Mouse (Mus musculus) G1E (cell line): ENCODE data around the gene Cntd1. TPM values are rescaled to one million over a fixed set of nuclear protein-coding genes. Genes with fewer than 3 reads are reported as not detected.

Experiments used
- ATAC-seq: 2 replicates; pipeline ENCODE4 v1.8.0; 2016; ENCODE audit warnings: mild to moderate bottlenecking; ENCODE audit not compliant: insufficient number of reproducible peaks, poor library complexity, low FRiP score, severe bottlenecking; ENCODE audit errors: extremely low read depth
- DNase-seq: peaks from one replicate; pipeline ENCODE4 v3.0.0; 2012; ENCODE audit warnings: low spot score
- H3K27me3 ChIP-seq: 2 replicates; pipeline ENCODE4 v1.6.1; 2012; ENCODE audit warnings: mild to moderate bottlenecking, low read length, inconsistent platforms; ENCODE audit not compliant: insufficient read depth
- H3K36me3 ChIP-seq: replicated peaks from 2 replicates; pipeline ENCODE3; 2012; ENCODE audit warnings: mild to moderate bottlenecking, inconsistent platforms
- H3K4me1 ChIP-seq: 2 replicates; pipeline ENCODE4 v1.6.1; 2012; ENCODE audit warnings: low read depth, low read length, inconsistent platforms, mixed read lengths; ENCODE audit not compliant: insufficient read depth
- H3K4me3 ChIP-seq: 2 replicates; pipeline ENCODE4 v1.5.1; 2012; ENCODE audit warnings: low read depth, mild to moderate bottlenecking, inconsistent platforms, low read length, moderate library complexity, mixed read lengths
- H3K9me3 ChIP-seq: replicated peaks from 2 replicates; pipeline ENCODE4 v1.6.1; 2012; ENCODE audit warnings: inconsistent platforms
- CTCF ChIP-seq: IDR thresholded peaks from 2 replicates; pipeline ENCODE4 v1.5.1; 2012; ENCODE audit warnings: low read depth, low read length, inconsistent platforms, mixed read lengths
- GATA1 ChIP-seq: IDR thresholded peaks from 2 replicates; pipeline ENCODE4 v1.6.1; 2012; ENCODE audit warnings: borderline replicate concordance, low read length, inconsistent platforms, mixed read lengths
- GATA2 ChIP-seq: IDR thresholded peaks from 2 replicates; pipeline ENCODE4 v1.6.1; 2012; ENCODE audit warnings: low read depth, low read length, inconsistent platforms, borderline replicate concordance
- POLR2AphosphoS5 ChIP-seq: IDR thresholded peaks from 2 replicates; pipeline ENCODE4 v1.6.1; 2012; ENCODE audit warnings: low read depth, low read length, inconsistent platforms; ENCODE audit not compliant: insufficient replicate concordance
- TAL1 ChIP-seq: conservative IDR thresholded peaks from 2 replicates; pipeline ENCODE4 v1.6.1; 2012; ENCODE audit warnings: low read depth, low read length, inconsistent platforms, mixed read lengths
- polyA plus RNA-seq: library from polyadenylated mRNA; stranded (reverse); fragments of >175 nt; gene quantifications from 2 replicates; pipeline ENCODE4 v1.2.3, GENCODE M21; 2012
- total RNA-seq, 2 experiments: library from RNA; stranded (forward) in 1 of 2; stranded (reverse) in 1 of 2; fragments of 200-1000 nt in 1 of 2; fragments of >200 nt in 1 of 2; fragmentation: Nextera tagmentation in 1 of 2; gene quantifications; 2 replicates each; pipeline ENCODE4 v1.2.3; 2014 to 2017

Cntd1 gene
- total RNA-seq (2014; fragmentation: Nextera tagmentation) (1.5 TPM in 1 of 2 replicates, not detected in the other), total RNA-seq (2017) (0.81 and 1.1 TPM in 2 replicates), polyA plus RNA-seq (0.02 TPM in 1 of 2 replicates, not detected in the other)

DNA sequence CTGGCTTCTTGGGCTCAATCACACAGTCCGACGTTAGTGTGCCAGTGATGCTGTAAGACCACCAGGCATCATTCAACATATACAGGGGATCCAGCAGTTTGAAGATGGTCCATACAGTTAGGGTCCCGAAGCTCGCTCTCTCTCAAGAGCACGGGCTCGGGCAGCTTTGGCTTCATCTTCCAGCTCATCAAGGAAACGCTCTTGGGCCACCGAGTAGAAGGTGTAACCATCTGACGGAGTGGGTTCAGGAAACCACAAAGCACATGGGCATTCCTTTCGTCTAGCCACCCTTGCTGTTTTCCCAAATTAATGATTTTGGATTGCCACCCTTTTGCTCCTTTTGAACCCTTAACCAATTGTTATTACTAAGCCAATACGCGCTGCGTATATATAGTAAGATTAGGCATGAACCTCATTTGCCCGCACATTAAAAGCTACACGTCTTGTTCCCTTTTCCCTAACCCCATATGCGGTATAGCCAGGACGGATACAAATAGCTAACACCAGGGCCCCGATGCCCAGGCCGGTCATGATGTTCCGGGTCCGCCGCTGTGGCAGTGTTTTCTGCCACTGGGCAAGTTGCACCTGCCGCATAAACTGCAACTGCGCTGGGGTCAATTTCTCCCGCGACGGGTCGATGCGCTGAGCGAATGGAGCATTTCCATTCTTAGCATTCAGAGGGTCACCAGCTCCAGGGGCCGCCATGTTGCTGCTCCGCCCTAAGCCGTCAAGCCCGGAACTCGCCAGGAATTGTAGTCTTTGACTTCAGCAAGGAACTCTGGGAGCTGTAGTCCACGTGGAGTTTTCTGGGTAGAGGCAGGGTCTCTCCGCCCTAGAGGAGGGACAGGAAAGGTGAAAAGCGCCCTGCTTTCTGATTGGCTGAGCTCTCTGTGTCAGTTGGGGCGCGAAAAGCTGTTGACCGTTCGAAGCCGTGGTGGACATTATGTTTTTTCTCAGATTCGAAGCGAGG lies at the start of gene Cntd1, which contains the start of gene Coa3:
Cntd1 (plus strand) TSS at position 790 of the 970 bp plus-strand sequence.
Coa3 (minus strand) TSS at position 892 of the 970 bp plus-strand sequence.
- peak within 1 kb of the TSS; percentile 91 for H3K4me3 ChIP-seq
- H3K36me3 ChIP-seq = peaks cover 44% of the 10 kb centered on the region
- no peaks in the 10 kb centered on the region for H3K27me3 ChIP-seq
- H3K4me1 ChIP-seq = peaks cover 53% of the 10 kb centered on the region
- peak; percentile 69 for ATAC-seq
- peak; percentile 84 for DNase-seq
- TF ChIP-seq GATA1 (no peak), TAL1 (no peak), GATA2 (no peak), POLR2AphosphoS5 (no peak), CTCF (no peak)
- H3K9me3 ChIP-seq = no peaks in the 10 kb centered on the region

DNA sequence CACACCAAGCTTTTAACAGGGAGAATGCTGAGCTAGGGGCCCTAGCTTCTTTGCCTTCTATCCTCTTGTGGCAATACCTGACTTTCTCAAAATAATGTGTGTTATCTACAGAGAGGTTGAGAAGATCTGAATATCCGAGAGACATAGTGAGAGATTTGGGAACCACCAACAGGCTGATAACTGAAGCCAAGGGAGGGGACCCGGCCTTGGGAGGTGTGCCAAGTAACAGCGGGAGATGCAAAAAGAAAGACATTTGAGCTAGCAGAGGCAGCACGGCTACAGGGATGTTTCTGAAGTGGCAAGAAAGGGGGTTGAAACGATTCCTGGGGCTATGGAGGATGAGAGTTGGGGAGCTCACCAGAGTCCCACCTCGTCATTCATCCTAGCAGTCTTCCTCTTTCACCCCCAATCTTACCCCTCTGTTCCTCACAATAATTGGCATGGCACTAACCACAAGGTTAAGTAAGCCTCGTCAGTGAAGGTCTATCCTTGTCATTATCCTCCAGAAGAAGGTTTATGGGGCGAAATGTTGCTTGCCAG lies 49.4 kb upstream of the Cntd1 start:
- TF ChIP-seq TAL1 (no peak), CTCF (no peak), GATA2 (no peak), GATA1 (no peak), POLR2AphosphoS5 (no peak)
- Histone ChIP-seq H3K4me1 (peaks cover 71% of the 10 kb centered on the region), H3K36me3 (peaks cover 3% of the 10 kb centered on the region), H3K9me3 (no peaks in the 10 kb centered on the region), H3K27me3 (peaks cover 38% of the 10 kb centered on the region), H3K4me3 (no peak overlapping the region)
- DNase-seq = no peak
- no peak for ATAC-seq

DNA sequence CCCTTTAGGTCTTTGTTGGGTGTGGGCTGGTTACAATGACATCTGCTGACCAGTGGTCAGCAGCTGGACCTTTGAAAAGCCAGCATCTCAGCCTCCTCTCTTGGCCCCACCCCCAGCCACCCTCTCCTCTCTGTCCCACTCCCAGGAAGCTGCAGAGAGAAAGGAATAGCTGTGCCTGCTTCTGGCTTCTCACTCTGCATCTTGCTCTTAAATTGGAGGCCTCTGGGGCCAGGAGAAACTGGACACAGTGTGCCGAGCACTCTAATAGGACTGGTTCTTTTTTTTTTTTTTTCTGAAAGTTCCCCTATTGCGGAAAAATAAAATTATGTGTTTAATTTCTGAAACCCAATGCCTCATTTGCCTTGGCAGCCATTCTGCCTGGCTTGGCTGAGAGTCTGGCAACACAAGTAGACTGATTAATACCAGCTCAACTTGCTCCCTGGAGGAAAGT lies 48.7 kb upstream of the Cntd1 start:
- no peak overlapping the region for H3K4me3 ChIP-seq
- H3K36me3 ChIP-seq = no peaks in the 10 kb centered on the region
- DNase-seq = no peak
- peaks cover 68% of the 10 kb centered on the region for H3K4me1 ChIP-seq
- TF ChIP-seq CTCF (no peak), GATA1 (no peak), POLR2AphosphoS5 (no peak)
- H3K27me3 ChIP-seq = peaks cover 40% of the 10 kb centered on the region
- no peak for ATAC-seq
- H3K9me3 ChIP-seq = no peaks in the 10 kb centered on the region

DNA sequence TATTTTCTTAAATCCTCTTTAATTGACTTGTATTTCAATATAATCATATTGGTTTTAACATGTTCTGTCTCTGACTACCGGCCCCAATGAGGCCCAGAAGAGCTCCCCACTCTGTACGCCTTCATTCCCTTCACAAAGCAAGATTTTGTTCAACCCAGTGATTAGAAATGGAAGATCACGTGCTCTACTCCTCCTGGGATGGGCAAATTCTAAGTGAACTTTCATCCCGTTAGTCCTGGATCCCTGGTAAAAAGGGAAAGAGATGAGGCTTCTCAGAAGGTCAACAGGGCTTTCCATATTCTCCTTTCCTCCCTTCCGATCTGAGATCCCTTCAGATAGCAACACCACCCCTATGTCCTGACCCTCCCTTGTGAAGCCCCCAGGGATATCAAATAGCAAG lies 48.3 kb upstream of the Cntd1 start:
- ATAC-seq = no peak
- Histone ChIP-seq H3K27me3 (peaks cover 40% of the 10 kb centered on the region), H3K9me3 (no peaks in the 10 kb centered on the region), H3K4me3 (no peak overlapping the region), H3K4me1 (peaks cover 64% of the 10 kb centered on the region), H3K36me3 (no peaks in the 10 kb centered on the region)
- DNase-seq = no peak
- TF ChIP-seq TAL1 = no peak
- TF ChIP-seq POLR2AphosphoS5 = no peak
- TF ChIP-seq CTCF = no peak
- no peak for TF ChIP-seq GATA2
- TF ChIP-seq GATA1 = no peak

DNA sequence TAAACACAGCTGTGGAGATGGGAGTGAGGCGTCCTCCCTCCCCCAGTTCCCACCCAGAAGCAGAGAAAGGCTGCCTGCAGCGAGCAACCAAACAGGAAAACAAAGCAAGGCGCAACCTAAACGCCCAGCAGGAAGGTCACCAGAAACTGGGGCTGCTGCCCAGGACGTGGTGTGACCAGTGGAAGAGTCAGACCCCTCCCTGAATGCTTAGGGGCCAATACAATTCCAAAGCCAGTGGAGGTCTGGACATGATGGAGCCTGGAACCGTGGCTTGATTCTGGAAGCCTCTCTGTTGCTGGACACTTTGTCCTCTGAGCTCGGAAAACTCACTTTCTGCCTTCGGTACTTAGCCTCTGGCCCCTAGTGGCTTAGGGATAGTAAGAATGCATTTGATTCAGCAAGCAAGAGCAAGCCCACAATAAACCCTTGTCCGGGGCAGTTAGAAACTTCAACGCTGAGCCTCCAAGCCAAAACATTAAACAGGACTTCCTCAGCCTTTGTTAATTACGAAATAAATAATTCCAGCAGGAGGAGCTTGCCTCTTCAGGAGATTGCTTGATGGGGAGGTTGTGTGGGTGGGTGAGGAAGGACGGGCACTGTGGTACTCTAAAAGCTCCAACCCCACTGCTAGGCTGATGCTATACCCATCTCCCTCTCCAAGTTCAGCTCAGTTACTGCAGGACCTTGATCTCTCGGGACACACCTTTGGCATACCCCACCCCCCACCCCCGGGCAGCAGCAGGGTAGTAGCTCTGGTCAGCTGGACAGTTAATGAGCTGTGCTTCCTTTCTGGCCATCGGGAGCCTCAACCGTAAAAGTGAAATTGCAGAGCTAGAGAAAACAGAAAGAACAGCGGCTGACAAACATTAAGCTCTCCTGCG lies 47.6 kb upstream of the Cntd1 start:
- H3K27me3 ChIP-seq = peaks cover 40% of the 10 kb centered on the region

More for the DNA sequence above, 47.6 kb upstream of the Cntd1 start:
- no peak for ATAC-seq
- Histone ChIP-seq H3K36me3 (no peaks in the 10 kb centered on the region), H3K4me3 (peak overlapping the region; percentile 31; the same call in 1 of the 2 replicates), H3K9me3 (no peaks in the 10 kb centered on the region), H3K4me1 (peaks cover 60% of the 10 kb centered on the region)
- TF ChIP-seq POLR2AphosphoS5 = no peak
- TF ChIP-seq GATA2 = no peak
- no peak for TF ChIP-seq TAL1
- no peak for TF ChIP-seq CTCF
- TF ChIP-seq GATA1 = no peak
- no peak for DNase-seq
